Mouse (Mus musculus) CD4-positive, CD25-positive, alpha-beta regulatory T cell, adult 9 weeks (primary cell): ENCODE measurements around the gene Trpm4. TPM values are rescaled to one million over a fixed set of nuclear protein-coding genes. Genes with fewer than 3 reads are reported as not detected.

Experiments
- polyA plus RNA-seq: library from polyadenylated mRNA; unstranded; fragments of 100-300 nt; shearing (Covaris generic); gene quantifications from one replicate; pipeline ENCODE4 v1.2.1, GENCODE M21; 2017

Gene Trpm4
- polyA plus RNA-seq, result 16.3 TPM

DNA sequence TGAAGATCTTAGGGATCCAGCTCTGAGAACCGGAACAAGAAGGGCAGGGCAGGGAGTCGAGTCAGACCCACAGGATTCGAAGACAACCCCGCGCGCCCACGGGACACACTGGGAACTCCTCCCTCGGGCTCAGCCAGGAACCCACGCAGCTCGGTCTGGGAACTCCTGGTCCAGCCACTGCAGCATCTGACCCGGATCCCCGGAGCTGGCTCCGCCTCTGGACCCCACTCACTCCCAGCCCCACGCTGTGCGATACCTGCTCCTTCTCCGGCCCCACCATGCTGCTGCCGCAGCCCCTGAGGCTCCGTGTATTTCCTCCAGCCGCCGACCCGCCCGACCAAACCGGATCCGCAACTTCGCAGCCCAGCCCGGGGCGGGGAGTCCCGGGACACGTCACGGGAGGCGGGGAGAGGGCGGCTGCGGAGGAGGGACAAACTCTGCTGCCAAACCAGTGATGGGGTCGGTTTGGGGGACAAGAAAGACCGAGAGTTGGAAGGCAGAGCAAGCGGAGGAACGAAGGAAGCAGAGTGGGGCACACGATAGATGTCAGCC, at the start of gene Trpm4:
Gene Trpm4 (minus strand): TSS at position 350 of the 552 bp plus-strand sequence.

DNA sequence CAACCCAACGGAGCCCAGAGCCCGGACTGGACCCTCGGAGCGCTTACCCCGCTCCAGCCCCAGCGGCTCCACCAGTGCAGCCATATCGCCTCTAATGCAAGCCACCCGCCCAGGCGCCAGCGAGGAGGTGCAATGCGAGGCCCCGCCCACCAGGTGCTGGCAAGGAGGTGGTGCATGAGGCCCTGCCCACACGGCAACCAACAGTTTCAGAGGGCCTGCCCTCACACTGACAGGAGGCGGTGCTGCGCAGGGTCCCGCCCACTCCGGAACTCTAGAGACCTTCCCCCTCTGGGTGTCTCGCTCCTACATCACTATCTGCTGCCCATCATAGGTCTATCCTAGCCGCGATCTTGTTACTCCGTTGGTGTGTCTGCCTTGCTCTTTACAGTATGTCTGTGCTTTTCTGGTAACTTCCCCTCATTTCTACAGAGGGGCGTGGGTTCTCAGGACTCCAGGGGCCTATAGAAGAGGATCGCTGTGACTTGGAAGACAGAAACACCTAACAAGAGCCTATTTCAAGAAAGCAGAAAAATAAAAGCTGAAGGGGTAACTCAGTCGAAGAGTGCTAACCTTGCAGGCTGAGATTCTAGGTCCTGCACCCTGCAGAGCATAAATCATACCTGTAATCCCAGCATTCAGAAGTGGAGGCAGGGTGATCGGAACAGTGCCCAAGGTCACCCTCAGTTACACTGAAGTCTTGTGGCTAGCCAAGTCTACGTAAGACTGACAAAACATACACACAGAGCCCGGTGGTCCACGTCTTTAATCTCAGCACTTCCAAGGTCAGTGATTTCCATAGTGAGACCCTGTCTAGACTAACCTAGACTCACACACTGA, 37.1 kb upstream of the Trpm4 start, which contains the start of gene Lin7b:
Gene Lin7b (minus strand): TSS at position 109 of the 837 bp plus-strand sequence.

DNA sequence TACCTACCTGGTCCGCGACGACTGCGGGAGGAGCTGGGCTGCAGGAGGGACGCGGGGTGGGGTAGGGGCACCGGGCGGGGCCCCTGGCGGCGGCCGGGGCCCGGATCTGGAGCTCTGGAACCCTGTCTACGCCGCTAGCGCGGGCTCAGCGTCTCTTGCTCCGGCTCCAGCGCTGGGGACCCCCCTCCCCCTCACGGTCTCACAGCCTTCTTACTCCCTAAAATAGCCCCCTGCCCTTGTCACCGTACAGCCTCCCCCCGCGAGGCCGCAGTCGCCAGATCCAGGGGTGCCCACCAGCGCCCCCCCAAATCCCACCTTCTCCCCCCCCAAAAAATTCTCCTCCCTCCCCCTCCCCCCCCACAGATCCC, 33.1 kb upstream of the Trpm4 start, which contains the start of gene Ppfia3:
Gene Ppfia3 (minus strand): TSS at position 368 of the 368 bp plus-strand sequence.

DNA sequence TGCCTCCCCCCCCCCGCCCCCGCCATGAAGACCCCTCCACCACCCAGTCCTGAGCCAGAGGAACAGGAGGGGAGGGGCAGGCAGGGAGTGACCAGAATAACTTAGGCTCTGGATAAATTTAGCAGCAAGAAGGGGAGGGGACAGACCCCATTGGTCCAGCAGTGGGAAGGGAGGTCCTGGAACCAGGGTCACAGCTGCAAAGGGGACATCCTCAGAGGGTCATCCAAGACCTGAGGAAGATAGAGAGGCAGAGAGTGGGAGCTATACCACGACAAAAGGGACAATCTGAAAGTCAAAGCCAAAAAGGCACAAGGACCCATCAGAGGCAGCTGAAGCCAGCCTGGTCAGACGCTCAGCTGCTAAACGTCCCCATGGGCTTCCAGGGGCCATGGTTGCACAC, 1.5 kb upstream of the Trpm4 start, which contains the start of gene Hrc:
Gene Hrc (plus strand): TSS at position 235 of the 400 bp plus-strand sequence.

DNA sequence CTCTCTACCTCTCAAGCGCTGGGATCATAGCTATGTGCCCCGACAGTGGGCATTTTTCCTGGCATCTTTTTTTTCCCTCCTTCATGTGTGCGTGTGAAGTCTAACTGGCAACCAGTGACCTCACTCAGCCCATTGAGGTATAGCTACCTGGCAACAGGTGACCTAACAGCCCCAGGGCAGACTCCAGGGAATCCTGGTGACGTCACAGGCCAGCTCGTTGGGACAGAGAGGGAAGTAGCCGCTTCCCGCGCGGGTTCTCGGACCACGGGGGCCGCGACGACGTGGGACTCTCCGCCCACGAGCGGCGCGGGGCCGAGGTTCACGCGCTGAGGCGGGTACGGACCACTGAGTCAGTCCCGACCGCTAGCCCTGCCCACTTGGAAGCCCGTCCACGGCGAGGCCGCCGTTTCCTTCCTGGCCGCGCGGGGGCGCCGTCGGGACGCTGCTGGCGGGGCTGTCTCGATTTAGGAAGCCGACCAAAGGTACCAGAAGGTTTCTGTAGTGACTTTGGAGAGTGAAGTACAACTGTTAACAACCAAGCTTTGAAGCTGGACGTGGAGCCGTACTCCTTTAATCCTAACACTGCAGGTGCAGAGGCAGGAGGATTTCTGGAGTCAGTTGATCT, 56.3 kb downstream of the Trpm4 start, which contains the start of gene Slc6a21:
Gene Slc6a21 (plus strand): TSS at position 378 of the 625 bp plus-strand sequence.

Other genes starting within 250 kb of the Trpm4 start
- gene Rcn3, start 241.6 kb downstream of the Trpm4 start, polyA plus RNA-seq, result 10.8 TPM
- 2.6 TPM for gene Fcgrt, start 229.9 kb downstream of the Trpm4 start, polyA plus RNA-seq
- 3,383 TPM for gene Rps11, start 209.3 kb downstream of the Trpm4 start, polyA plus RNA-seq
- gene Rpl13a, start 205.0 kb downstream of the Trpm4 start, polyA plus RNA-seq, result 3,108 TPM
- gene Gm45713, start 197.5 kb downstream of the Trpm4 start, polyA plus RNA-seq, result not detected
- 292 TPM for gene Flt3l, start 197.3 kb downstream of the Trpm4 start, polyA plus RNA-seq
- gene Pih1d1, start 179.5 kb downstream of the Trpm4 start, polyA plus RNA-seq, result 59.4 TPM
- 67.0 TPM for gene Aldh16a1, start 179.2 kb downstream of the Trpm4 start, polyA plus RNA-seq
- gene Slc17a7, start 169.8 kb downstream of the Trpm4 start, polyA plus RNA-seq, result not detected
- not detected for gene Gfy, start 154.2 kb downstream of the Trpm4 start, polyA plus RNA-seq
- not detected for gene Pth2, start 152.8 kb downstream of the Trpm4 start, polyA plus RNA-seq
- gene Ccdc155, start 128.9 kb downstream of the Trpm4 start, polyA plus RNA-seq, result 0.32 TPM
- gene Dkkl1, start 121.6 kb downstream of the Trpm4 start, polyA plus RNA-seq, result 16.0 TPM
- gene Tead2, start 118.0 kb downstream of the Trpm4 start, polyA plus RNA-seq, result 2.9 TPM
- 598 TPM for gene Cd37, start 94.7 kb downstream of the Trpm4 start, polyA plus RNA-seq
- not detected for gene Slc6a16, start 92.7 kb downstream of the Trpm4 start, polyA plus RNA-seq
- gene Slc6a21, start 56.3 kb downstream of the Trpm4 start, polyA plus RNA-seq, result not detected
- not detected for gene Hrc, start 1.5 kb upstream of the Trpm4 start, polyA plus RNA-seq
- not detected for gene Ppfia3, start 33.2 kb upstream of the Trpm4 start, polyA plus RNA-seq
- gene Lin7b, start 36.8 kb upstream of the Trpm4 start, polyA plus RNA-seq, result not detected
- 241 TPM for gene Snrnp70, start 62.0 kb upstream of the Trpm4 start, polyA plus RNA-seq
- not detected for gene Kcna7, start 71.9 kb upstream of the Trpm4 start, polyA plus RNA-seq
- 0.41 TPM for gene Ntf5, start 79.9 kb upstream of the Trpm4 start, polyA plus RNA-seq
- gene Lhb, start 87.0 kb upstream of the Trpm4 start, polyA plus RNA-seq, result not detected
- 16.5 TPM for gene Gys1, start 101.1 kb upstream of the Trpm4 start, polyA plus RNA-seq
- 77.4 TPM for gene Ruvbl2, start 104.3 kb upstream of the Trpm4 start, polyA plus RNA-seq
- 2,511 TPM for gene Ftl1, start 126.1 kb upstream of the Trpm4 start, polyA plus RNA-seq
- 228 TPM for gene Bax, start 133.1 kb upstream of the Trpm4 start, polyA plus RNA-seq
- gene Tulp2, start 148.1 kb upstream of the Trpm4 start, polyA plus RNA-seq, result 1.4 TPM
- 0.68 TPM for gene Gm45808, start 153.0 kb upstream of the Trpm4 start, polyA plus RNA-seq
- gene Dhdh, start 155.0 kb upstream of the Trpm4 start, polyA plus RNA-seq, result 0.88 TPM
- 262 TPM for gene Nucb1, start 176.6 kb upstream of the Trpm4 start, polyA plus RNA-seq
- 74.3 TPM for gene Ppp1r15a, start 192.5 kb upstream of the Trpm4 start, polyA plus RNA-seq
- 1.0 TPM for gene Plekha4, start 192.6 kb upstream of the Trpm4 start, polyA plus RNA-seq
- gene Hsd17b14, start 221.1 kb upstream of the Trpm4 start, polyA plus RNA-seq, result 1.2 TPM
- 84.3 TPM for gene Bcat2, start 236.4 kb upstream of the Trpm4 start, polyA plus RNA-seq